Mouse (Mus musculus) liver, embryonic 12.5 days (tissue): Measurements from ENCODE around the gene Psmd7. TPM values are rescaled to one million over a fixed set of nuclear protein-coding genes. Genes with fewer than 3 reads are reported as not detected.
A peak's percentile ranks its signal among the peaks of the same experiment; 100 is the strongest.
"Not testable (repeated sequence)": the region's sequence is repeated elsewhere in the genome, so short reads cannot be mapped to it uniquely, and the experiment has no call there.

ENCODE experiments used
- ATAC-seq: fragments of 200-750 bp; cut with Nextera tagmentation; 2 replicates; pipeline ENCODE4 v1.8.0; 2017; ENCODE audit warnings: moderate number of reproducible peaks, mild to moderate bottlenecking, moderate library complexity
- H3K27ac ChIP-seq: fragments of 300-500 bp; sonication (generic); 2 replicates; pipeline ENCODE4 v1.5.1; 2016; ENCODE audit warnings: mild to moderate bottlenecking
- H3K27me3 ChIP-seq: fragments of 300-500 bp; sonication (generic); replicated peaks from 2 replicates; pipeline ENCODE4 v1.6.1; 2016; ENCODE audit warnings: mild to moderate bottlenecking, moderate library complexity
- H3K36me3 ChIP-seq: fragments of 300-500 bp; sonication (generic); 2 replicates; pipeline ENCODE4 v1.6.1; 2016; ENCODE audit warnings: mild to moderate bottlenecking, moderate library complexity
- H3K4me1 ChIP-seq: fragments of 300-500 bp; sonication (generic); 2 replicates; pipeline ENCODE4 v1.6.1; 2016
- H3K4me2 ChIP-seq: fragments of 300-500 bp; sonication (generic); 2 replicates; pipeline ENCODE4 v1.6.1; 2016; ENCODE audit warnings: mild to moderate bottlenecking, moderate library complexity
- H3K4me3 ChIP-seq: fragments of 300-500 bp; sonication (generic); 2 replicates; pipeline ENCODE4 v1.5.1; 2016; ENCODE audit warnings: mild to moderate bottlenecking, moderate library complexity
- H3K9ac ChIP-seq: fragments of 300-500 bp; sonication (generic); 2 replicates; pipeline ENCODE4 v1.6.1; 2016; ENCODE audit warnings: mild to moderate bottlenecking, moderate library complexity
- H3K9me3 ChIP-seq: fragments of 300-500 bp; sonication (generic); replicated peaks from 2 replicates; pipeline ENCODE4 v1.6.1; 2016; ENCODE audit warnings: mild to moderate bottlenecking, moderate library complexity
- WGBS: fragments of 180-500 bp; shearing (Covaris S2); methylation state at CpG from one replicate; pipeline ENCODE4 v1.1.7; 2016; ENCODE audit not compliant: insufficient replicate concordance; 5-methylcytosine and 5-hydroxymethylcytosine counted together
- polyA plus RNA-seq: library from polyadenylated mRNA; unstranded; fragments of >200 nt; fragmentation: Nextera tagmentation; extraction: Ambion mirVana; gene quantifications from 2 replicates; pipeline ENCODE4 v1.2.1, GENCODE M21; 2016

The Psmd7 gene
- polyA plus RNA-seq: 248 and 257 TPM in 2 replicates

GRCm38 (mm10) chr8:107587995-107588780 is at the start of gene Psmd7:
Gene Psmd7, minus strand, starts transcription at chr8:107588464.
- Histone ChIP-seq H3K4me1 (peaks cover 29% of the 10 kb centered on the region), H3K4me2 (peak within 1 kb of the TSS; percentile 87), H3K9ac (peak within 1 kb of the TSS; percentile 87), H3K27me3 (no peaks in the 10 kb centered on the region; the same call in 1 of the 2 replicates), H3K36me3 (peaks cover 34% of the 10 kb centered on the region), H3K9me3 (no peaks in the 10 kb centered on the region), H3K27ac (peak within 1 kb of the TSS; percentile 78), H3K4me3 (peak within 1 kb of the TSS; percentile 79)
- peak; percentile 94 for ATAC-seq
- WGBS: 1% methylated on average over 65 of the region's 65 CpGs

DNA sequence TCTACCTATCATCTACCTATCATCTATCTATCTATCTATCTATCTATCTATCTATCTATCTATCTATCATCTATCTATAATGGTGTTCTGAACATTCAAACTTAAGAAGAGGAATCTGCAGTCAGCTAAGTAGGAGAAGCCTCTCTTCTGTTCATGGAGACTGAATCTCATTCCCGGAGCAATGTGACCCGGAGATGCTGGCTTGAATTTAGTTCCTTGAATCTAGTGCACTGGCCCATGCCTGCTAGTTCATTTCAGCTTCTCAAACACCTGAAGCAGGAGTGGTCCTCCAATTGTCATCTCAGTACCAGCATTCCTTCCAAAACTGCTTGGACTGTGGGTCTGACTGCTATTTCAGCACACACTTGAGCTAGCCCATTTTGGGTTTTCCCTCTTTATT is 45.5 kb upstream of the Psmd7 start:
- ATAC-seq: no peak
- Histone ChIP-seq H3K36me3 (no peaks in the 10 kb centered on the region), H3K4me1 (no peaks in the 10 kb centered on the region), H3K4me3 (no peak overlapping the region), H3K9ac (no peak overlapping the region), H3K9me3 (no peaks in the 10 kb centered on the region), H3K27me3 (no peaks in the 10 kb centered on the region), H3K4me2 (no peak overlapping the region), H3K27ac (no peak overlapping the region)
- WGBS: 84% methylated on average over 2 of the region's 2 CpGs

DNA sequence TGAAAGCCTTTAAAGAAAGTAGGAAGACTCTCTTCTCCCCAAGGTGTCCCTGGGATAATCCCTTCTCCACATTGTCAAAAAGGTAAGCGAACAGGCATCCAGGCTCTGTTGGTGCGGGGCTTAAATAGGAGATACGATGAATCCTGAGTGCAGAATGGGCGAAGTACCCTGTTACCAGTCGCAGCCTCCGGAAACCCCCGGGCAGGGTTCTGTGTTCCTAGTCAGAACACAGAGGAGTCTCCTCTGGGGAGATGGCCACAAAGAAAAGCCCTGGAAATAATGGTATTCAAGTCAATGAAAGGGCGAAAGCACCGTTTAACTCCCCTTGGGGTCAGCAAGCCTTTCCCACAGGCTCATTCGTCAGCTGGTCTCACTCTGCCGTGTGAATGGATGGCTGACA is 41.4 kb upstream of the Psmd7 start:
- Histone ChIP-seq H3K4me3 (no peak overlapping the region), H3K9ac (no peak overlapping the region), H3K36me3 (no peaks in the 10 kb centered on the region), H3K4me1 (no peaks in the 10 kb centered on the region), H3K27ac (no peak overlapping the region), H3K27me3 (no peaks in the 10 kb centered on the region), H3K9me3 (no peaks in the 10 kb centered on the region), H3K4me2 (no peak overlapping the region)
- WGBS: 77% methylated on average over 11 of the region's 11 CpGs
- ATAC-seq: no peak

- WGBS: 49% methylated on average over 8 of the region's 8 CpGs
- no peaks in the 10 kb centered on the region for H3K4me1 ChIP-seq
- ATAC-seq: no peak
- no peak overlapping the region for H3K27ac ChIP-seq
- no peak overlapping the region for H3K9ac ChIP-seq
- H3K9me3 ChIP-seq: no peaks in the 10 kb centered on the region
- no peaks in the 10 kb centered on the region for H3K36me3 ChIP-seq
- no peak overlapping the region for H3K4me3 ChIP-seq
- no peak overlapping the region for H3K4me2 ChIP-seq
- H3K27me3 ChIP-seq: no peaks in the 10 kb centered on the region
These were observed 40.4 kb upstream of the Psmd7 start for GRCm38 (mm10) chr8:107628501-107629149.

DNA sequence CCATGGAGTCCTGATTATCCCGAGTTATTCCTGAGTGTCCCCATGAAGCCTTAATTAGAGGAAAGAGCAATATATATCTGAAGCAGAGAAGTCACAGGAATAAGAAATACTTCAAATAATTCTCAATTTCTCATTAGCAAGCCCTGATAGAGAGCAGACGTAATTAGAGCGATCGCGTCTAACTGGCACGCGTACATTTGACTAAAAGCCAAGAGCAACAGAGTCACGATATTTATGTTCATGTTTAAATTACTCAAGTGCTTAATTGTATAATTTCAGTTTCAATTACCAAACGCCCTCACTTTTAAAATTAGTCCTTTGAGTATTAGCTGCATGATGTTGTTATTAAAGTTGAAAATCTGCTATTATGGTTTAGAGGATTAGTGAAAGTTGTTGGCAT is 39.6 kb upstream of the Psmd7 start:
- H3K36me3 ChIP-seq: no peaks in the 10 kb centered on the region
- ATAC-seq: no peak
- H3K27ac ChIP-seq: no peak overlapping the region
- H3K27me3 ChIP-seq: no peaks in the 10 kb centered on the region
- no peak overlapping the region for H3K9ac ChIP-seq
- H3K4me1 ChIP-seq: no peaks in the 10 kb centered on the region
- H3K9me3 ChIP-seq: no peaks in the 10 kb centered on the region
- WGBS: 79% methylated on average over 9 of the region's 9 CpGs
- H3K4me3 ChIP-seq: no peak overlapping the region
- no peak overlapping the region for H3K4me2 ChIP-seq

- H3K4me3 ChIP-seq, H3K4me2 ChIP-seq, H3K9me3 ChIP-seq, ATAC-seq, H3K27ac ChIP-seq, H3K4me1 ChIP-seq, H3K36me3 ChIP-seq, H3K9ac ChIP-seq, H3K27me3 ChIP-seq: not testable (repeated sequence)
These were observed 36.0 kb upstream of the Psmd7 start for GRCm38 (mm10) chr8:107624301-107624700.

DNA sequence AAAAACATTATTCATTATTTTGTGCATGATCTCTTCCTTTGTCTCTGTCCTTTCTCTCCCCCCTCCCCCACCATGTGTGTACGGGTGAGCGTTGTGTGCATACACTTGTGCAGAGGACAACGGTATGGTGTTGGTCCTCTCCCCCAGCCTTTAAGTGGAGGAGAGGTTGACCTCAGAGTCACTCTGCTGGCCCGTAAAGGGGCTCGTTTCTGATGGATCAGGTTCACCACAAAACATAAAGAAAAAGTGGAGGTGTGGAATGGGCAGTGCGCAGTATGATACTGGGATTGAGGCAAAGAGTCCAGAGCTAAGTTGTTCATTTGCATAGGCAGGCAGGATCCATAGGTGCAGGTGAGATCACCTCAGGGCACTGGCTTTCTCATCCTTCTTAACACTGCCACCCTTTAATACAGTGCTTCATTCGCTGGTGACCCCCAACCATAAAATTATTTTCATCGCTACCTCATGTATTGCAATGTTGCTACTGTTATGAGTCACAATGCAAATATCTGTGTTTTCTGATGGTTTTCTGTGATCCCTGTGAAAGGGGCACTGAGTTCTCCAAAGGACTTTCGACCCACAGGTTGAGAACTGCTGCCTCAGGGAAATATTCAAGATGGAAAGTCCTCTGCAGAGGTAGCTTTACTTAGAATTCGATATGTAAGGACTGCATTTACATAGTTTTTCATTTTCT is 33.8 kb upstream of the Psmd7 start:
- H3K36me3 ChIP-seq: no peaks in the 10 kb centered on the region
- no peaks in the 10 kb centered on the region for H3K9me3 ChIP-seq
- 78% methylated on average over 10 of the region's 10 CpGs for WGBS
- H3K27me3 ChIP-seq: no peaks in the 10 kb centered on the region
- no peak overlapping the region for H3K4me3 ChIP-seq
- H3K4me2 ChIP-seq: no peak overlapping the region
- no peak overlapping the region for H3K9ac ChIP-seq
- no peak overlapping the region for H3K27ac ChIP-seq
- H3K4me1 ChIP-seq: peaks cover 7% of the 10 kb centered on the region
- ATAC-seq: no peak

GRCm38 (mm10) chr8:107621136-107621535 is 32.9 kb upstream of the Psmd7 start:
- no peaks in the 10 kb centered on the region for H3K9me3 ChIP-seq
- ATAC-seq: peak; percentile 80
- H3K4me3 ChIP-seq: no peak overlapping the region
- H3K27me3 ChIP-seq: no peaks in the 10 kb centered on the region
- H3K4me2 ChIP-seq: 0 out of 2 replicates have a peak overlapping the region, but pooled peaks have one; percentile 12
- no peak overlapping the region for H3K9ac ChIP-seq
- 15% methylated on average over 3 of the region's 3 CpGs for WGBS
- H3K4me1 ChIP-seq: peaks cover 7% of the 10 kb centered on the region
- no peak overlapping the region for H3K27ac ChIP-seq
- H3K36me3 ChIP-seq: no peaks in the 10 kb centered on the region

DNA sequence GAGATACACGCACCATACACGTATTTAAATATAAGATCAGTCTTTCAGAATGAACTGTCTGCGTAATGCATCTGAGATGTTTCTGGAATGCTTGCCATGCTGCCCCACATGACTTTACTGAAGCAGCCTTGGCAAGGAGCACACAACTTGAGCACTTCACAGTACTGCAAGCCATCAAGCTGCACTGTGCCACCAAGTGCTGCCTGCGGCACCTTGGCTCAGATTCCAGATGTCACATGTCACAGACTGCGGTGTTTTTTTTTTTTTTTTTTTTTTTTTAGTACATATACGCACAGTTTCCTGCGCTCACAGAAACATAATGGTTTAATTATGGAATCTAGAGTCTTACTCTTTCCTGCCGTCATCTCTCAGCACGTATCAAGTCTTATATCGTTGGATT is 30.2 kb upstream of the Psmd7 start:
- no peaks in the 10 kb centered on the region for H3K36me3 ChIP-seq
- no peak for ATAC-seq
- H3K9me3 ChIP-seq: no peaks in the 10 kb centered on the region
- H3K4me3 ChIP-seq: no peak overlapping the region
- H3K4me2 ChIP-seq: no peak overlapping the region
- no peaks in the 10 kb centered on the region for H3K27me3 ChIP-seq
- H3K4me1 ChIP-seq: peaks cover 7% of the 10 kb centered on the region
- H3K27ac ChIP-seq: no peak overlapping the region
- H3K9ac ChIP-seq: no peak overlapping the region
- WGBS: 88% methylated on average over 10 of the region's 10 CpGs

DNA sequence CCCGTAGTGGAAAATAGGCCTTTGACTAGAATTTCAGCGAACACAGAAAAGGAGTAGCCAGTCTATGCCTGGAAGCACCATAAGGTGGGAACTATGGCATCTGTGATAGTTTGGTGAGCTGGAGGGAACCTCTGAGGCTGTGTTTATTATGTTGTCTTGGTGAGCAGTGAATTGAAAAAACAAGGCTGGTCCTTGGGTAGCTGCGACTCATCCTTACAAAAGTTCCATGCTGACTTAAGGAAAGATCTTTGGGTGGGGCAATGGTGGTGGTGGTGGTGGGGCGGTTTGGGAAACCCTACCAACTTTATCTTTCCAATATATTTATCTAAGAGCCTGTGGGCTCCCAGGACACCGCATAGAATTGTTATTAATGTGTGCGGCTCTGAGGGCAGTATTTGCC is 25.1 kb upstream of the Psmd7 start:
- ATAC-seq: no peak
- Histone ChIP-seq H3K9me3 (no peaks in the 10 kb centered on the region), H3K27me3 (no peaks in the 10 kb centered on the region), H3K4me3 (no peak overlapping the region), H3K4me1 (no peaks in the 10 kb centered on the region), H3K4me2 (no peak overlapping the region), H3K9ac (no peak overlapping the region), H3K27ac (no peak overlapping the region), H3K36me3 (no peaks in the 10 kb centered on the region)
- 69% methylated on average over 6 of the region's 6 CpGs for WGBS

GRCm38 (mm10) chr8:107610845-107611244 is 22.6 kb upstream of the Psmd7 start:
- Histone ChIP-seq H3K4me2 (no peak overlapping the region), H3K9ac (no peak overlapping the region), H3K27me3 (no peaks in the 10 kb centered on the region), H3K4me3 (no peak overlapping the region), H3K27ac (no peak overlapping the region), H3K36me3 (no peaks in the 10 kb centered on the region), H3K9me3 (no peaks in the 10 kb centered on the region), H3K4me1 (no peaks in the 10 kb centered on the region)
- WGBS: 56% methylated on average over 11 of the region's 11 CpGs
- no peak for ATAC-seq

DNA sequence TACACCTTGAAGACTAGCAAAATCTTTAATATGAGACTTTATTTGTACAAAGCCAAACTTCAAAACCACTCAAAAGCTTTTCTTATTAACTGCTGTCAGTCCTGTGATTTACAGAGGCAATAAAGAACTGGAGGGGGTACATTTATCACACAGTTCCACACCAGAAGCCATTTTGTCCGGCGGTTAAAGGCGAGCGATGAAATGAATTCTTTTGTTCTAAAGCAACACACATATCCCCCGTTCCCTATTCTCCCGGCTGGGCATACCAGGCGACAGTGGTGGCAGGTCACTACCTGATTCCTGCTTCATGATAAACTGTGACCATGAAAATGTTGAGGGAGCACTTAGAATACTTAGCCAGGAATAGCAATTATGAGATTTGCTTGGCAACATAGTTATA is 20.5 kb upstream of the Psmd7 start:
- no peaks in the 10 kb centered on the region for H3K4me1 ChIP-seq
- H3K36me3 ChIP-seq: no peaks in the 10 kb centered on the region
- H3K9ac ChIP-seq: no peak overlapping the region
- no peak overlapping the region for H3K27ac ChIP-seq
- no peak overlapping the region for H3K4me2 ChIP-seq
- H3K9me3 ChIP-seq: no peaks in the 10 kb centered on the region
- WGBS: 82% methylated on average over 7 of the region's 7 CpGs
- no peak overlapping the region for H3K4me3 ChIP-seq
- 0 out of 2 replicates have a peak, but pooled peaks cover 5% of the 10 kb centered on the region for H3K27me3 ChIP-seq
- no peak for ATAC-seq
